Mouse (Mus musculus): ENCODE measurements at regions not wholly inside any gene's neighbourhood (a gene's known extent, or its start where the extent isn't known, plus 50 kb on each side); places are given as distances from the start of the nearest gene placed in this dataset.

GRCm38 (mm10) chr3:146351468-146351867, 53.0 kb upstream of the Ssx2ip start:
- Histone ChIP-seq H3K4me1 (ENCODE audit: control insufficient read depth, insufficient read depth, low read length) (peaks cover 8% of the 10 kb centered on the region), H3K4me3 (ENCODE audit: control insufficient read depth, low read depth, low read length) (no peak overlapping the region), H3K27me3 (ENCODE audit: control insufficient read depth, insufficient read depth, low read length) (no peaks in the 10 kb centered on the region), H3K36me3 (ENCODE audit: control insufficient read depth, insufficient read depth, low read length) (no peaks in the 10 kb centered on the region), H3K27ac (ENCODE audit: control insufficient read depth, insufficient read depth, low read depth, low read length) (no peak overlapping the region)
- TF ChIP-seq POLR2A (IDR thresholded peaks at IDR 0.05; ENCODE audit: control insufficient read depth, low read depth, low read length), result no peak
- TF ChIP-seq CTCF (IDR thresholded peaks at IDR 0.05; ENCODE audit: control insufficient read depth, insufficient read depth, insufficient replicate concordance, low read depth, low read length), result no peak

- H3K4me1 ChIP-seq (ENCODE audit: control insufficient read depth, insufficient read depth, low read length), result peaks cover 7% of the 10 kb centered on the region
- TF ChIP-seq POLR2A (IDR thresholded peaks at IDR 0.05; ENCODE audit: control insufficient read depth, low read depth, low read length), result no peak
- peak; percentile 61; the same call in 1 of the 2 replicates for TF ChIP-seq CTCF (IDR thresholded peaks at IDR 0.05; ENCODE audit: control insufficient read depth, insufficient read depth, insufficient replicate concordance, low read depth, low read length)
- no peaks in the 10 kb centered on the region for H3K27me3 ChIP-seq (ENCODE audit: control insufficient read depth, insufficient read depth, low read length)
- H3K4me3 ChIP-seq (ENCODE audit: control insufficient read depth, low read depth, low read length), result no peak overlapping the region
- H3K36me3 ChIP-seq (ENCODE audit: control insufficient read depth, insufficient read depth, low read length), result no peaks in the 10 kb centered on the region
- H3K27ac ChIP-seq (ENCODE audit: control insufficient read depth, insufficient read depth, low read depth, low read length), result no peak overlapping the region
Observed at GRCm38 (mm10) chr3:146352187-146352586, 52.3 kb upstream of the Ssx2ip start.

DNA sequence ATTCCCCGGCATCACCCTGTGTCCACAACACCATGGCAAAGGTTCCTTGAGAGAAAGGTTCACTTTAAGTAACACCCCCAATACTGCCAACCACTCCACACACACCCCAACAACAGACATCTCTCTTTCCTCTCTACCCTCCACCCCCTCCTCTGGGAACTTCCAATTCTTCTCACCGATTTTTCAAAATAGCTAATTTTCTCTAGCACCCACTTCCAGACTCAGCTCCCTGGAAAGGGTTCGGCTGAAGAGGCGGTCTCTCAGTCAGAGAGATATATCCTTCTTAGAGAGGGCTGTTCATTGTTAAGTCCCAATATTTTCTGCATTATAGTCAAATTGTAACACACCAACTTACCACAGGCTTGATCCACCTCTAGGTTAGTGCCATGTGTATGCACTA, 50.5 kb upstream of the Ssx2ip start:
- no peak for TF ChIP-seq POLR2A (IDR thresholded peaks at IDR 0.05; ENCODE audit: control insufficient read depth, low read depth, low read length)
- TF ChIP-seq CTCF (IDR thresholded peaks at IDR 0.05; ENCODE audit: control insufficient read depth, insufficient read depth, insufficient replicate concordance, low read depth, low read length), result no peak
- Histone ChIP-seq H3K27ac (ENCODE audit: control insufficient read depth, insufficient read depth, low read depth, low read length) (no peak overlapping the region), H3K36me3 (ENCODE audit: control insufficient read depth, insufficient read depth, low read length) (no peaks in the 10 kb centered on the region), H3K4me3 (ENCODE audit: control insufficient read depth, low read depth, low read length) (no peak overlapping the region), H3K4me1 (ENCODE audit: control insufficient read depth, insufficient read depth, low read length) (no peaks in the 10 kb centered on the region), H3K27me3 (ENCODE audit: control insufficient read depth, insufficient read depth, low read length) (no peaks in the 10 kb centered on the region)
